Mouse (Mus musculus): ENCODE measurements around the gene Cyp4a14. TPM values are rescaled to one million over a fixed set of nuclear protein-coding genes. Genes with fewer than 3 reads are reported as not detected.
A peak's percentile ranks its signal among the peaks of the same experiment; 100 is the strongest.
"Not testable (repeated sequence)": the region's sequence is repeated elsewhere in the genome, so short reads cannot be mapped to it uniquely, and the experiment has no call there.

Cyp4a14 gene
- not detected in 2 replicates for polyA plus RNA-seq (2014; fragmentation: Nextera tagmentation; extraction: Ambion mirVana)

GRCm38 (mm10) chr4:115496001-115496400, at the start of gene Cyp4a14:
Cyp4a14 (minus strand) TSS chr4:115496142.
- Histone ChIP-seq H3K27ac (replicated peaks; ENCODE audit: low read depth, low read length) (no peak within 1 kb of the TSS), H3K36me3 (ENCODE audit: control insufficient read depth, insufficient read depth, low read length) (no peaks in the 10 kb centered on the region), H3K4me3 (replicated peaks; ENCODE audit: low read depth, low read length) (no peak within 1 kb of the TSS), H3K27me3 (ENCODE audit: control insufficient read depth, insufficient read depth, low read length) (no peaks in the 10 kb centered on the region), H3K9me3 (ENCODE audit: control insufficient read depth, low read length) (no peaks in the 10 kb centered on the region), H3K9ac (replicated peaks; ENCODE audit: low read length) (no peak within 1 kb of the TSS), H3K4me2 (ENCODE audit: low read length) (no peak within 1 kb of the TSS), H3K4me1 (ENCODE audit: control insufficient read depth, insufficient read depth, low read length) (no peaks in the 10 kb centered on the region)
- 91% methylated on average over 1 of the region's 1 CpGs for WGBS
- no peak for DNase-seq
- no peak for ATAC-seq (ENCODE audit: low FRiP score, low TSS enrichment)

GRCm38 (mm10) chr4:115545101-115545500, 49.2 kb upstream of the Cyp4a14 start:
- no peak for DNase-seq
- ATAC-seq (ENCODE audit: low FRiP score, low TSS enrichment), result no peak
- H3K27ac ChIP-seq (replicated peaks; ENCODE audit: low read depth, low read length), result no peak overlapping the region
- no peak overlapping the region for H3K4me2 ChIP-seq (ENCODE audit: low read length)
- H3K36me3 ChIP-seq (ENCODE audit: control insufficient read depth, insufficient read depth, low read length), result no peaks in the 10 kb centered on the region
- H3K9ac ChIP-seq (replicated peaks; ENCODE audit: low read length), result no peak overlapping the region
- no peaks in the 10 kb centered on the region for H3K27me3 ChIP-seq (ENCODE audit: control insufficient read depth, insufficient read depth, low read length)
- WGBS, result 20% methylated on average over 1 of the region's 1 CpGs
- no peak overlapping the region for H3K4me3 ChIP-seq (replicated peaks; ENCODE audit: low read depth, low read length)
- no peaks in the 10 kb centered on the region for H3K9me3 ChIP-seq (ENCODE audit: control insufficient read depth, low read length)
- no peaks in the 10 kb centered on the region for H3K4me1 ChIP-seq (ENCODE audit: control insufficient read depth, insufficient read depth, low read length)

- Histone ChIP-seq H3K36me3 (ENCODE audit: control insufficient read depth, insufficient read depth, low read length) (no peaks in the 10 kb centered on the region), H3K4me3 (replicated peaks; ENCODE audit: low read depth, low read length) (no peak overlapping the region), H3K4me1 (ENCODE audit: control insufficient read depth, insufficient read depth, low read length) (no peaks in the 10 kb centered on the region), H3K27ac (replicated peaks; ENCODE audit: low read depth, low read length) (no peak overlapping the region), H3K4me2 (ENCODE audit: low read length) (no peak overlapping the region), H3K9me3 (ENCODE audit: control insufficient read depth, low read length) (no peaks in the 10 kb centered on the region), H3K27me3 (ENCODE audit: control insufficient read depth, insufficient read depth, low read length) (no peaks in the 10 kb centered on the region), H3K9ac (replicated peaks; ENCODE audit: low read length) (no peak overlapping the region)
- no peak for ATAC-seq (ENCODE audit: low FRiP score, low TSS enrichment)
- 97% methylated on average over 2 of the region's 2 CpGs for WGBS
- no peak for DNase-seq
Observed at GRCm38 (mm10) chr4:115521766-115522165, 25.8 kb upstream of the Cyp4a14 start.

- 81% methylated on average over 4 of the region's 4 CpGs for WGBS
Observed at GRCm38 (mm10) chr4:115519444-115519843, 23.5 kb upstream of the Cyp4a14 start.

GRCm38 (mm10) chr4:115518000-115518399, 22.1 kb upstream of the Cyp4a14 start, which contains the start of gene Cyp4a10:
Cyp4a10 (plus strand) TSS chr4:115518264.
- H3K9ac ChIP-seq (replicated peaks; ENCODE audit: low read length); H3K4me3 ChIP-seq (replicated peaks; ENCODE audit: low read depth, low read length); H3K9me3 ChIP-seq (ENCODE audit: control insufficient read depth, low read length); H3K27me3 ChIP-seq (ENCODE audit: control insufficient read depth, insufficient read depth, low read length); H3K36me3 ChIP-seq (ENCODE audit: control insufficient read depth, insufficient read depth, low read length); ATAC-seq (ENCODE audit: low FRiP score, low TSS enrichment); H3K4me1 ChIP-seq (ENCODE audit: control insufficient read depth, insufficient read depth, low read length); DNase-seq; H3K4me2 ChIP-seq (ENCODE audit: low read length); H3K27ac ChIP-seq (replicated peaks; ENCODE audit: low read depth, low read length): not testable (repeated sequence)
- 89% methylated on average over 5 of the region's 5 CpGs for WGBS

More at GRCm38 (mm10) chr4:115519444-115519843, 23.5 kb upstream of the Cyp4a14 start:
- Histone ChIP-seq H3K36me3 (ENCODE audit: control insufficient read depth, insufficient read depth, low read length) (no peaks in the 10 kb centered on the region), H3K4me1 (ENCODE audit: control insufficient read depth, insufficient read depth, low read length) (no peaks in the 10 kb centered on the region), H3K4me3 (replicated peaks; ENCODE audit: low read depth, low read length) (no peak overlapping the region), H3K9me3 (ENCODE audit: control insufficient read depth, low read length) (no peaks in the 10 kb centered on the region), H3K27me3 (ENCODE audit: control insufficient read depth, insufficient read depth, low read length) (no peaks in the 10 kb centered on the region), H3K9ac (replicated peaks; ENCODE audit: low read length) (no peak overlapping the region), H3K27ac (replicated peaks; ENCODE audit: low read depth, low read length) (no peak overlapping the region), H3K4me2 (ENCODE audit: low read length) (no peak overlapping the region)
- ATAC-seq (ENCODE audit: low FRiP score, low TSS enrichment) (no peak), DNase-seq (no peak)

GRCm38 (mm10) chr4:115513964-115514363, 18.0 kb upstream of the Cyp4a14 start:
- H3K27ac ChIP-seq (replicated peaks; ENCODE audit: low read depth, low read length); H3K9me3 ChIP-seq (ENCODE audit: control insufficient read depth, low read length); H3K36me3 ChIP-seq (ENCODE audit: control insufficient read depth, insufficient read depth, low read length); ATAC-seq (ENCODE audit: low FRiP score, low TSS enrichment); H3K4me2 ChIP-seq (ENCODE audit: low read length); DNase-seq; H3K4me1 ChIP-seq (ENCODE audit: control insufficient read depth, insufficient read depth, low read length); H3K27me3 ChIP-seq (ENCODE audit: control insufficient read depth, insufficient read depth, low read length); H3K9ac ChIP-seq (replicated peaks; ENCODE audit: low read length); H3K4me3 ChIP-seq (replicated peaks; ENCODE audit: low read depth, low read length): not testable (repeated sequence)

- H3K36me3 ChIP-seq (ENCODE audit: control insufficient read depth, insufficient read depth, low read length), result no peaks in the 10 kb centered on the region
- H3K27me3 ChIP-seq (ENCODE audit: control insufficient read depth, insufficient read depth, low read length), result no peaks in the 10 kb centered on the region
- H3K4me2 ChIP-seq (ENCODE audit: low read length), result no peak overlapping the region
- H3K4me3 ChIP-seq (replicated peaks; ENCODE audit: low read depth, low read length), result no peak overlapping the region
- WGBS, result 91% methylated on average over 3 of the region's 3 CpGs
- no peak for DNase-seq
- no peak overlapping the region for H3K27ac ChIP-seq (replicated peaks; ENCODE audit: low read depth, low read length)
- H3K4me1 ChIP-seq (ENCODE audit: control insufficient read depth, insufficient read depth, low read length), result no peaks in the 10 kb centered on the region
- H3K9ac ChIP-seq (replicated peaks; ENCODE audit: low read length), result no peak overlapping the region
- no peaks in the 10 kb centered on the region for H3K9me3 ChIP-seq (ENCODE audit: control insufficient read depth, low read length)
- no peak for ATAC-seq (ENCODE audit: low FRiP score, low TSS enrichment)
Observed at GRCm38 (mm10) chr4:115497466-115497865, 1.5 kb upstream of the Cyp4a14 start.

- H3K4me1 ChIP-seq (ENCODE audit: control insufficient read depth, insufficient read depth, low read length), result no peaks in the 10 kb centered on the region
- WGBS, result 76% methylated on average over 6 of the region's 6 CpGs
- no peak overlapping the region for H3K9ac ChIP-seq (replicated peaks; ENCODE audit: low read length)
- no peak overlapping the region for H3K4me3 ChIP-seq (replicated peaks; ENCODE audit: low read depth, low read length)
- ATAC-seq (ENCODE audit: low FRiP score, low TSS enrichment), result no peak
- no peak for DNase-seq
- no peaks in the 10 kb centered on the region for H3K36me3 ChIP-seq (ENCODE audit: control insufficient read depth, insufficient read depth, low read length)
- H3K27me3 ChIP-seq (ENCODE audit: control insufficient read depth, insufficient read depth, low read length), result no peaks in the 10 kb centered on the region
- no peaks in the 10 kb centered on the region for H3K9me3 ChIP-seq (ENCODE audit: control insufficient read depth, low read length)
- H3K4me2 ChIP-seq (ENCODE audit: low read length), result no peak overlapping the region
- H3K27ac ChIP-seq (replicated peaks; ENCODE audit: low read depth, low read length), result no peak overlapping the region
Observed at GRCm38 (mm10) chr4:115481006-115481652, 14.8 kb downstream of the Cyp4a14 start.

- not testable (repeated sequence) for H3K4me2 ChIP-seq (ENCODE audit: low read length); H3K4me3 ChIP-seq (replicated peaks; ENCODE audit: low read depth, low read length); H3K27me3 ChIP-seq (ENCODE audit: control insufficient read depth, insufficient read depth, low read length); ATAC-seq (ENCODE audit: low FRiP score, low TSS enrichment); H3K27ac ChIP-seq (replicated peaks; ENCODE audit: low read depth, low read length); H3K4me1 ChIP-seq (ENCODE audit: control insufficient read depth, insufficient read depth, low read length); H3K9me3 ChIP-seq (ENCODE audit: control insufficient read depth, low read length); H3K9ac ChIP-seq (replicated peaks; ENCODE audit: low read length); H3K36me3 ChIP-seq (ENCODE audit: control insufficient read depth, insufficient read depth, low read length)
- DNase-seq, result peak; percentile 1
Observed at GRCm38 (mm10) chr4:115476051-115476450, 19.9 kb downstream of the Cyp4a14 start.
